Mouse (Mus musculus): ENCODE data around the gene Plce1.

Plce1 gene

GRCm38 (mm10) chr19:38820186-38820804 is 339.4 kb downstream of the Plce1 start:
- no peak for DNase-seq (ENCODE audit: low spot score)

GRCm38 (mm10) chr19:38833224-38833623 is 352.3 kb downstream of the Plce1 start:
- DNase-seq (ENCODE audit: low spot score), result no peak
